Mouse (Mus musculus): ENCODE measurements around the gene Ppp1r1b.

DNA sequence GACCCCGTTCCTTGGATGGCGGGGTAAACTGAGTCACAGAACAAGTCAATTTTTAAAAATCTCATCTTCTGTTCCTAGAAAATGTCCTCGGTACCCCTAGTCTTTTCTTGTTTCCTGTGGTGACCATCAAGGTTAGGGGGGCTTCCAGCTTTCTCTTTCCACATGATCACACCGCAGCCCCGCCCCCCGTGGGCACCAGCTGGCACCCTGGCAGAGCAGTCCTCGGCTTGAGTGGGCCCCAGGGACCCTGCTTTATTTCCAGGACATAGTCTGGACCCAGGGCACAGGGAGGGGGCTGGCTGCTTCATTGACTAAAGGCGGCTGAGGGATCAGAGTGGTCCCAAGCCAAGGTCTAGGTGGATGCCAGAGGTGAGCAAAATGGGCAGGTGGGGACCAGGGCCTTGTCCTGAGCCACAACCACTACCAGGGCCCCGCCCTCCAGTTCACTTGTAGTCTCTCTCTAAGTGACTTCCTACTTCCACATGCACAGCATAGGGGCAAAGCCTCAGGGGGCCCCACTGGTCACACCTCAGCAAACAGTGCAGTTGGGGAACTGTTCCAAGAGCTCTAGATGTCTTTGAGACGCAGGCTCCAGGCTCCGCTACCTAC is 8.4 kb upstream of the Ppp1r1b start:
- TF ChIP-seq POLR2A (IDR thresholded peaks at IDR 0.05; ENCODE audit: borderline replicate concordance, insufficient read depth, low read length) (no peak), CTCF (IDR thresholded peaks at IDR 0.05; ENCODE audit: borderline replicate concordance, insufficient read depth, low read depth, low read length) (no peak)
